Mouse (Mus musculus): ENCODE data around the gene 4930447C04Rik. TPM values are rescaled to one million over a fixed set of nuclear protein-coding genes. Genes with fewer than 3 reads are reported as not detected.

The 4930447C04Rik gene
- total RNA-seq, 4 experiments from 2014 or later: 8.8 to 11.3 (median 9.8) TPM

DNA sequence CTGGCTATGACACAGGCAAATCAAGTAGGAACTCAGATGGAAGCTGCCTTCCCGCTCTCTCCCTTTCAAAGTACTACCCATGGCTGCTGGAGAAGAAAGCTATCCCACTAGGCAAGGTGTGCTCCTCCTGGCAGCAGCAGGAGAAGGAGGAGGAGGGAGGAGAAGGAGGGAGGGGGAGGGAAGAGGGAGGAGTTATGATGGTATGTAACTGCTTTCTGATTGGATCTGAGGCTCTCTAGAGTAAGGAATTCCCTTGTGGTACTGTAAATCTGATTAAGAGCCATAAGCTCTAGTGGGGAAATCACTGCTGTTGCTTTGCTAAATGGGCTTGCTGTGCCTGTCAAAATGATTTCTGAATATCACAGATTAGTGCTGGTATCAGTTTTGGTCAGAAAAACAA is 99.1 kb downstream of the 4930447C04Rik start:
- DNase-seq (ENCODE audit: low spot score in 2 of 2): no peak

DNA sequence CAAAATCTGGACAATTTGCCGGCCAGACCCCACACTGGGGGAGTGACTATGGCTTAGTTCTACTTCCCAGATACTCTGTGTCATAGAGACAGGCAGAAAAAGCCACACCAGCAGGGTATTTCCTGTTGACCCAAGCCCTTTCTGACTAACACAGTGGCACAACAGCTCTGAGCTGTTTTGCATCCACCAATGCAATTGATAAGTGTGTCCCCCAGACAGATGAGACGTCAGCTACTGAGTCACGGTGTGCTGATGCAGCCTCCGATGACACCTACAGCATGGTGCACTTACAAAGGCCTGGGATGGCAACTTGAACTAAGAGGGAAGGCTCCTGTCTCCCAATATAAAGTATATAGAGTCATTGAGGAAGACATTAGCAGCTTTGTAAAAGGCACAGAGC is 103.3 kb downstream of the 4930447C04Rik start:
- no peak for DNase-seq (ENCODE audit: low spot score in 2 of 2)

DNA sequence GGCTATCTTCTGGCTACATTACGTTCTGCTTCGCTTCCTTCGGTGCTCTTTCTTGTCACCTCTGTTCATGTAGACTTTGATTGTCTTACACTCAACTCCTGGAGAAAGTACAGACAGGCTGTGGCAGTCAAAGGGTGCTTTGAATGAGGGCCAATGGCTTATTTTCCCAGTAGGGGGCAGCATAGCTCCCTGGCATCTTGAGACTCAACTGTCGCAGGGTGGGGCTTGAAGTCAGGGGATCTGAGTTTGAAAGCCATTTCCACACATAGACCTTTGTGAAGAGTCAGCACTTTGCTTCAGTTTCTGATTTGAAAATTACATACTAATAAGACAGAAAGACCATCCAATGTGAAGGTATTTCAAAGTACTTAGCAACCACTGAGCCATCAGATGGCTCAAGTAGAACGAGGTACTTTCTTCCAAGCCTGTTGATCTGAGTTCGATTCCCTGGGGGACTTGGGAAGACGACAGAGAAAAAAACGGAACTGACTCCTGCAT is 105.0 kb downstream of the 4930447C04Rik start:
- no peak for DNase-seq (ENCODE audit: low spot score in 2 of 2)

DNA sequence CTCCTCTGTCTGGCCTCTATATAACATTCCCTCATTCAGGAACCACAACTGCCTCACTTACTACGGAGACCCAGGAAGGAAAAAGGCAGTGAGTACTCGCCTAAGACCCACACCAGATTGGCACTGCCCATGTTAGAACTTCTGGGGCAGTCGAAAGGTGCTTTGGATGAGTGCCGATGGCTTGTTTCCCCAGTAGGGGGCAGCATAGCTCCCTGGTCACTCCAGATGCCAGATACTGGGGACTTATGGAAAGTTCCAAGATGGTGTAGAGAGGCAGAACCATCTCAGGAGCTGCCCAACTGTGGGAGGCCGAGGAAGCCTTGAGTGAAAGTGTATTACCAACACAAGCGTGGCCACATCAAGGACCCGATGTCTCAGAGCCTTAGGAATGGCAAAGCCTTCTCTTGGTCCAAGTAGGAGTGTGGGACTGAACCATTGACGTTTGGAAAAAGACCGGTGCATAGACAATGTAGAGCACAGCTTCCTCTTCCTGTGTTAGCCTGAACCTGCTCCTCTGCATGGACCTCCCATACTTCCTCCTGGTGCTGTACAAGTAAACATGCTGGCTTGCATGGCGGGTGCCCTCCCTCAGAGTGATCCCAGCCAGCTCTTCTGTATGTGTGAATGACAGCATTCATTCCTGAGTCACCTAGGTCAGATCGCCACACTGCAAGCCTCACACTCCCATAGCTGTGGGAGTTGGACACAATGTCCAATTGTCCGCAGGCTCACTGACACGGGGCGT is 105.6 kb downstream of the 4930447C04Rik start:
- no peak for DNase-seq (ENCODE audit: low spot score in 2 of 2)

DNA sequence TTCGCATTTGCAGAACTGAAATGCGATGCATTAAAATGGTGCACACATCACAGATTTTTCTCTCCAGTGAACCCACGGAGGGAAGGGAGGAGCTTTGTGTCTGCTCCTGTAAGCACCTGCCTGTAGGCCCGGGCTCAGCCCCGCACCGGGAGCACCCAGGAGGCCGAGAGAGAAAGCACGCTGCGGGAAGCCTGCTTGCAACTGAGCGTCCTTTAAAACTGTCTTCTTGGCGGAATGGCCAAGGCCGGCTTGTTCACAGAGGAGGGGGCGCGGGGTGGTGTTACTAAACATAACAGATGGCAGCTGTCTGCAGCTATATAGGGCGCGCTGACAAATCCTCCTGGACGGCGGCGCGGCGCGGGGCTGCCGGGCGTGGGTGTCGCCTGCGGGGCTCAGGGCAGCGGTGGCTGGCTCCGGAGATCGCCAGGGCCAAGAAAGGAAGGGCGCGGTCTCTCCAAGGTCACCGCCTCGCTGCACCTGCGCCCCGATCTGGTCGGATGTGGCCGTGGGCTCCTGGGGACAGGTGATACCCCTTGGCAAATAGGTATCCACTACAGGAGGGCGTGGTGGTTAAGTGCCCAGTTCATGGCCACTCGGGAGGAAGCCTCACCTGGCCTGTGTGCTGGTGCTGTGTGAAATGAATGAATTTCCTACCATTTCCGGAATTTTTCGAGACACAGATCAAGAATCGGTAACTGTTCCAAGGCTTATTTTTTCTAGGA is 108.7 kb downstream of the 4930447C04Rik start:
- peak; percentile 62 to 84 for DNase-seq (ENCODE audit: low spot score in 2 of 2)

Other genes starting within 250 kb of the 4930447C04Rik start
- 100 to 1,000 TPM; 302 to 338 (median 333) TPM for gene Ppm1a, start 183.3 kb downstream of the 4930447C04Rik start, total RNA-seq (2022)
- not detected for gene Six6, start 882 bp downstream of the 4930447C04Rik start, total RNA-seq (2022)
- gene Six1, start 113.1 kb upstream of the 4930447C04Rik start, total RNA-seq (2022): under 1 TPM in 3 of 4 experiments, not detected in 1; 0.25 to 0.70 (median 0.65) TPM
- 1 to 10 TPM; 2.1 to 2.4 (median 2.2) TPM for gene Six4, start 172.7 kb upstream of the 4930447C04Rik start, total RNA-seq (2022)
- gene Mnat1, start 182.9 kb upstream of the 4930447C04Rik start, total RNA-seq (2022): 10 to 100 TPM; 22.6 to 26.4 (median 23.5) TPM